Mouse (Mus musculus): ENCODE data around the gene Trappc6b.
A peak's percentile ranks its signal among the peaks of the same experiment; 100 is the strongest.
"Not testable (repeated sequence)": the region's sequence is repeated elsewhere in the genome, so short reads cannot be mapped to it uniquely, and the experiment has no call there.

The Trappc6b gene

GRCm38 (mm10) chr12:59060993-59061595 lies at the start of gene Trappc6b:
Gene Trappc6b (minus strand): TSS chr12:59061472.
- peak; percentile 69 to 71 for DNase-seq

- DNase-seq: no peak
These were observed 46.7 kb upstream of the Trappc6b start for GRCm38 (mm10) chr12:59107926-59108325.

GRCm38 (mm10) chr12:59106491-59106890 lies 45.2 kb upstream of the Trappc6b start:
- DNase-seq: no peak

- peak; percentile 62 to 80 for DNase-seq
These were observed 44.6 kb upstream of the Trappc6b start for GRCm38 (mm10) chr12:59105914-59106313.

DNA sequence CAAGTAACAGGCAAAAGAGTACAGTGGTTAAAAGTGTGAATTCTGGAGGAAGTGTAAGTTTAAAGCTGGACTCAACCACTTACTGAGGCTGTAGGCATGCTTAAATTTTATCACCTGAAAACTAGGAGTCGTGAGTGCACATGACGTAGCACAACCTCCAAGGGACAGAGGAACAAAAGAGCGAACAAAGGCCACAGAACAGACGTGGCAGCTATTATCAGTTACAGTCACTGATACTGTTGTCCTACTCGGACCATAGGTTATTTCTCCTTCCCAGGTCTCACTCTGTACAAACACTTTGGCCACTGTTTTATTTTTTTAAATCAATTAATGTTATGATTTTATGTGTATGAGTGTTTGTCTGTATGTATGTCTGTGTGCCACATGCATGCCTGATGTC lies 43.5 kb upstream of the Trappc6b start:
- no peak for DNase-seq

DNA sequence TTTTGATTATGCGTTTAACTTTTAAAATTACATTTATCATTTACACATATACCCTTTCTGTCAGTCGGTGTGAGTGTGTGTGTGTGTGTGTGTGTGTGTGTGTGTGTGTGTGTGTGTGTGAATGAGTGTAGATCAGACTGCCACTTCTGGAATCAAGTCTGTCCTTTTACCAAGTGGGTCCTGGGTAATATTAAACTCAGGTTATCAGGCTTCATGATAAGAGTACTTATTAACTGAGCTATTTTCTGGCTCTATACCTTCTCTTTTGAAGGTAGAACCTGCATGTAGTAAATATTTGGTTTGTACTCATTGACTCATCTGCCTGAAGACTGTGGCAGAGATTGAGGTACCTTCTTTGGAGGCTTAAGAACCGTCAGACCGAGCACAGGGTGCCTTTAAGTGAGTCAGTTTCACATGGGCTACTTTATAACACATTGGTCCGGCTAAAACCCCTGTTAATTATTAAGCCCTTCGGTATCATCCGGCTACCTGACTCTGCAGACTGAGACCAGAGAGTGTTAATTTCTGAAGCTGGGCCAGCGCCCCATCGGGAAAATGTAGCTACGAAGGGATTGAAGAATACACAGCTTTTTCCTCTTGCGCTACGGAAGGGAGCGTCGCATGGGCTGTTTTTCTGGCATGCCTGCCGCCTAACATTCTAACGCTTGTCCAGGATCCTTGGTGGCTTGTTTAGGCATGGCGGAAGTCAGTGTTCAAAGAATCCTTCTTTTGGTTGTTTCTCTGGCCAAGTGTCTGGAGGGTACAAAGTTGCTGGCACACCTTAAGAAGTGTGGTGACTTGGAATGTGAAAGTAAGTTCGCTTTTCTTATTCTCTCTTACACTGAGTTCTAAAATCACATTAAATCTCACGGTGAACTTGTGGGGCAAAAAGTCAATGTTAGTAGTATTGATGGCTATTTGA lies 34.1 kb upstream of the Trappc6b start, which contains the start of gene Mia2:
Gene Mia2, plus strand, starts transcription at position 696 of the 922 bp plus-strand sequence.
- peak; percentile 83 to 90 for DNase-seq

DNA sequence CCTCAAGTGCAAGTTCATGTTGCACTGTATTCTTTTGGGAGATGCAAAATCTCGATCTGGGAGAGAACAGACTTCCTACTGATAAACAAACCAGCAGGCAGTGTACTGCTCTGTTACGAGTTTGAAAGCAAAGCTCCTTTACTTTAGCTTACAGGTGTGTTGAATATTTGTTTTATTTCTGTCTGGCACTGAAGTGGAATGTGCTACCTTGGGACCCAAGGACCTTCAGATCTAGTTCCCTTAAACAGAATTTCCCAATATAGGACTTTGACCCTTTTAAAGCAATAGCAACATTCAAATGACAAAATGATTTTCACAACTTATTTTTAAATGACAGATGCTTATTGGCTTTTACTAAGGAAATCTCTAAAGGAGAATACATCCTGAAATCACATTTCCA lies 32.3 kb upstream of the Trappc6b start:
- DNase-seq: no peak

DNA sequence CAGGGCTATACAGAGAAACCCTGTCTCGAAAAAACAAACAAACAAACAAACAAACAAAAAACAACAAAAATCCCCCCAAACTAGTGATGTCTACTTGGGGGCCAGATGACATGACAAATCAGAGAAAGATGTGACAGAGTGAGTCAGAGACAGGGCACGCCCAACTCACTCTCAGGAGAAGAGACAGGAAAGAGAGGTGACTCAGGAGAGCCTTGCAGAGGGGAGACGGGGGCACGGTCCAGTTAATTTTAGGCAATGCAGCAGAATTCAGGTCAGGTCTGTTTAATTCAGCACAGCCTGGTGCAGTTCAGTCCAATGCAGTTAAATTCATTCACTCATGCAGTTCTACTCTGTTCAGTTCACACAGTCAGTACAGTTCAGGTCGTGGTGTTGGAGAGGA lies 24.9 kb upstream of the Trappc6b start:
- DNase-seq: peak in 1 of 2 experiments; percentile 20

- DNase-seq: peak in 1 of 2 experiments; percentile 19
These were observed 23.2 kb upstream of the Trappc6b start for GRCm38 (mm10) chr12:59084446-59084845.

- DNase-seq: no peak
These were observed 19.2 kb upstream of the Trappc6b start for GRCm38 (mm10) chr12:59080461-59080860.

DNA sequence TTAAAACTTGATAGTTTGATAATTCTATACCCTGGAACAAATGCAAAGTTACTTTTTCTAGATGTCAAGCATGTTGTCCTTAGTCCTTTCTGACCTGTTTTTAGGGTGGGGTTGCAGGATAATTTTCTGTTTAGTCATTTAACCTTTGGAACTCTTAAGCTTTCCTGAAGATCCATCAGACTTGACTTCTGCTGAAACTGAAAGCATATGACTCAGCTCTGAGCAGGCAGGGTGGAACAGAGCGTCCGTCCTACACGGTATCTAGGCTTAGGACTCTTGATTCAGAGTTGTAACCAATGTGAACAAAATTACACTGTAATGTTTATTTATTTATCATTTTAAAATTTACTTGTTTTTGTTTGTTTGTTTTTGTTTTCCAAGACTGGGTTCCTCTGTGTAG lies 16.6 kb upstream of the Trappc6b start:
- no peak for DNase-seq

DNA sequence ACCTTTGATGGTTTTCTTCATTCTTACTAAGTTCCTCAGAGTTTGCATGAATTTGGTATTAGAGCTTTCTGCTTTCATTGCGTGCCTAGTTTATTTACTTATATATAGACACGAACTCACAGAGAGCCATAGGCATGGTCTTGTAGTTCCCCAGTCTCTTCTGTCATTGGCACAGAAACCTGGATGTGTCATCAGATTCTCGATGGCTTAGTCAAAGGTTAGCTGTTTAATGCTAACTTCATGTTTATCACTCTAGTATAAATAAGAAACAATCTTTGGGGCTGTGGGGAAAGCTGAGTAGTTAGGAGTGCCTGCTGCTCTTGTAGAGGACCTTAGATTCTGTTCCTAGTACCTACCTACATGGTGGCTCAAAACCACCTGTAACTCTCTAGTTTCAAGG lies 15.7 kb upstream of the Trappc6b start:
- DNase-seq: no peak

DNA sequence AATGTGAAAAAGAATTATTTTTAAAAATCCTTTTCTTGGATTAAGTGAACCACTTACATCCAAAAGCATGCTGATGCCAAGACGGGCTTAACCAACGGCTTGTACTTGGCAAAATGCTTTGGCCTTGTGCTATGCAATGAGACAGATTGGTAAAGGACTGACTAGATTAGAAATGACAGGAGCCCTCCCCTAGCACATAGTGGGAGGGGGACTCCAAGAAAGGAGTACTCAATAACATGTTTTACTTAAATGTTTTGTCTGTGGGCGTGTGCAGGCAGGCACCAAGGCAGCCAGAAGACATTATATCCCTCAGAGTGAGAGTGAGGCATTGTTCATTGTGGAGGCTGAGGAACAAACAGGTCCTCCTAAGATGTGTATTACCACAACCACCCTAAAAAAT lies 12.8 kb upstream of the Trappc6b start:
- no peak for DNase-seq

DNA sequence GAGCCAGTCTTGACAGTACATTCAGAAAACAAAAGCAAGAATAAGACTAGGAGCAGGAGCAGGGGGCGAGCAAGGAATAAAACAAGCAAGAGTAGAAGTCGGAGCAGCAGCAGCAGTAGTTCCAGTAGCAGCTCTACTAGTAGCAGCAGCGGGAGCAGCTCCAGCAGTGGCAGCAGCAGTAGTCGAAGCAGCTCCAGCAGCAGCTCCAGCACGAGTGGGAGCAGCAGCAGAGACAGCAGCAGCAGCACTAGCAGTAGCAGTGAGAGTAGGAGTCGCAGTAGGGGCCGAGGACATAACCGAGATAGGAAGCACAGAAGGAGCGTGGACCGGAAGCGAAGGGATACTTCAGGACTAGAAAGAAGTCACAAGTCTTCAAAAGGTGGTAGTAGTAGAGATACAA lies 11.0 kb upstream of the Trappc6b start:
- DNase-seq: no peak

- DNase-seq: no peak
These were observed 7.5 kb upstream of the Trappc6b start for GRCm38 (mm10) chr12:59068791-59069190.

DNA sequence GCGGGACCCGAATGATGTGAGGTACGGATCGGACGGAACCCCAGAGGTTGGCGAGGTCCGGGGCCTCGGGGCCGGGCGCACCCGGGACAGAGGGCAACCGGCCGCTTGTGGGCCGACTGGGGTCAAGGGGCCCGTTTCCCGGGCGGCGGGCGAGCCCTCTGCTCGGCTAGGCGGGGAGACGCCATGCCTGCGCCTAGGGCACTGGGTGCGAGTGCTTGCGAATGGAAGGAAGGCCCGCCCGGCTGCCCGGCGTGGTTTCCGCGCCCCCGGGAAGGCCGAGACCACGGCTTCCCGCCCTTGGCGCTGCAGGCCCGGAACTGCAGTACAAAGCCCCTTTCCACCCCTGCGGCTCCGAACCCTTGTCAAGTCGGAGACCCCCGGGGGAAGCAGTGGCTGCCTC lies 5.8 kb upstream of the Trappc6b start:
- no peak for DNase-seq

- DNase-seq: peak; percentile 97 to 98
These were observed 5.3 kb upstream of the Trappc6b start, which contains the start of gene Pnn for GRCm38 (mm10) chr12:59066448-59067077. Gene Pnn (plus strand): TSS chr12:59066884.

DNA sequence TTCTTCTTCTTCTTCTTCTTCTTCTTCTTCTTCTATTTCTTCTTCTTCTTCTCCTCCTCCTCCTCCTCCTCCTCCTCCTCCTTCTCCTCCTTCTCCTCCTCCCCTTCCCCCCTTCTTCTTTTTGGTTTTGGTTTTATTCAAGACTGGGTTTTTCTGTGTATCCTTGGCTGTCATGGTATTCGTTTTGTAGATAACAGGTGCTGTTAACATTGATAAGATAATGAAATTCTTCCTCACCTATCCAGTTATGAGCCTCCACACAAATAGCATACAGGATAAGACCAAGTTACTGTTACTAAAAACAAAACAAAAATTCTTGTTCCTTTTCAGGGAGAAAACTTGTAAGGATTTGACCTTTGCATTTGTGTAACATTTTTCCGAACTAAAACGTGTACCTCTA lies 4.5 kb upstream of the Trappc6b start:
- no peak for DNase-seq

- no peak for DNase-seq
These were observed 3.6 kb upstream of the Trappc6b start for GRCm38 (mm10) chr12:59064837-59065236.

DNA sequence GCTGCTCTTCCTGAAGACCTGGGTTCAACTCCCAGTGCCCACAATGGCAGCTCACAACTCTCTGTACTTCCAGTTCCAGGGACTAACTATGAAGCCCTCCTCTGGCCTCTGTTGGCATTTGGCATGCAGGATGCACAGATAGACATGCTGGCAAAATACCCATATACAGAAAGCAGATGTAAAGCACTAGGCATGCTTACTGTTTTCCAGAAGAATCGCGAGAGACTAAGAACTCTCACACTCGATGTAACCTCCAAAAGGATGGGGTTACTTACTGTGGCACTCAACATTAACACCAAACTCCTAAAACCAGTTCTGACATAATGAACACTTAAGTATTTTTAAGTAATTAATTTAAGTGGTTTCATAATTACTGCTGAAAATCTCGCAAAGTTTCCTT lies 950 bp downstream of the Trappc6b start:
- no peak for DNase-seq

GRCm38 (mm10) chr12:59058242-59058641 lies 3.0 kb downstream of the Trappc6b start:
- not testable (repeated sequence) for DNase-seq

GRCm38 (mm10) chr12:59056222-59056621 lies 5.0 kb downstream of the Trappc6b start:
- no peak for DNase-seq

GRCm38 (mm10) chr12:59055196-59055850 lies 5.9 kb downstream of the Trappc6b start:
- DNase-seq: no peak
